Mouse (Mus musculus) midbrain, embryonic 15.5 days (tissue): ENCODE results near the gene Kcnj6. TPM values are rescaled to one million over a fixed set of nuclear protein-coding genes. Genes with fewer than 3 reads are reported as not detected.

Experiments used
- ATAC-seq: fragments of 200-750 bp; cut with Nextera tagmentation; replicated peaks from 2 replicates; pipeline ENCODE4 v1.8.0; 2017; ENCODE audit warnings: moderate TSS enrichment
- H3K27ac ChIP-seq: fragments of 300-500 bp; sonication (generic); 2 replicates; pipeline ENCODE4 v1.5.1; 2015; ENCODE audit warnings: mild to moderate bottlenecking, inconsistent platforms
- H3K27me3 ChIP-seq: fragments of 300-500 bp; sonication (generic); replicated peaks from 2 replicates; pipeline ENCODE4 v1.6.1; 2015; ENCODE audit warnings: inconsistent platforms
- H3K36me3 ChIP-seq: fragments of 300-500 bp; sonication (generic); replicated peaks from 2 replicates; pipeline ENCODE4 v1.6.1; 2015; ENCODE audit warnings: inconsistent platforms
- H3K4me1 ChIP-seq: fragments of 300-500 bp; sonication (generic); 2 replicates; pipeline ENCODE4 v1.6.1; 2015; ENCODE audit warnings: inconsistent platforms
- H3K4me2 ChIP-seq: fragments of 300-500 bp; sonication (generic); 2 replicates; pipeline ENCODE4 v1.6.1; 2015; ENCODE audit warnings: inconsistent platforms, mild to moderate bottlenecking, moderate library complexity
- H3K4me3 ChIP-seq: fragments of 300-500 bp; sonication (generic); 2 replicates; pipeline ENCODE4 v1.5.1; 2015; ENCODE audit warnings: mild to moderate bottlenecking, inconsistent platforms
- H3K9ac ChIP-seq: fragments of 300-500 bp; sonication (generic); 2 replicates; pipeline ENCODE4 v1.6.1; 2015; ENCODE audit warnings: mild to moderate bottlenecking, inconsistent platforms
- H3K9me3 ChIP-seq: fragments of 300-500 bp; sonication (generic); 2 replicates; pipeline ENCODE4 v1.6.1; 2016; ENCODE audit warnings: inconsistent platforms
- WGBS: fragments of 180-500 bp; shearing (Covaris S2); methylation state at CpG from one replicate; pipeline ENCODE4 v1.1.7; 2015; ENCODE audit warnings: mixed read lengths; 5-methylcytosine and 5-hydroxymethylcytosine counted together
- polyA plus RNA-seq: library from polyadenylated mRNA; unstranded; fragments of >200 nt; fragmentation: Nextera tagmentation; extraction: Ambion mirVana; gene quantifications from 2 replicates; pipeline ENCODE4 v1.2.1, GENCODE M21; 2015

The Kcnj6 gene
- 4.4 and 6.8 TPM in 2 replicates for polyA plus RNA-seq

GRCm38 (mm10) chr16:94997340-94997849, at the start of gene Kcnj6:
Gene Kcnj6, minus strand, starts transcription at chr16:94997701.
- Histone ChIP-seq H3K9me3 (no peaks in the 10 kb centered on the region), H3K36me3 (no peaks in the 10 kb centered on the region), H3K27me3 (0 out of 2 replicates have a peak, but pooled peaks cover 5% of the 10 kb centered on the region), H3K4me1 (peaks cover 51% of the 10 kb centered on the region), H3K9ac (peak within 1 kb of the TSS; percentile 71), H3K4me3 (peak within 1 kb of the TSS; percentile 66), H3K27ac (peak within 1 kb of the TSS; percentile 83), H3K4me2 (peak within 1 kb of the TSS; percentile 87)
- peak; percentile 88 for ATAC-seq
- under 1% methylated on average over 43 of the region's 43 CpGs for whole genome bisulfite sequencing

GRCm38 (mm10) chr16:95009937-95010336, 12.4 kb upstream of the Kcnj6 start:
- no peak overlapping the region for H3K9ac ChIP-seq
- H3K9me3 ChIP-seq: no peaks in the 10 kb centered on the region
- WGBS: 76% methylated on average over 3 of the region's 3 CpGs
- H3K4me2 ChIP-seq: no peak overlapping the region
- peaks cover 6% of the 10 kb centered on the region for H3K4me1 ChIP-seq
- no peaks in the 10 kb centered on the region for H3K36me3 ChIP-seq
- no peak for ATAC-seq
- H3K4me3 ChIP-seq: no peak overlapping the region
- no peaks in the 10 kb centered on the region for H3K27me3 ChIP-seq
- H3K27ac ChIP-seq: no peak overlapping the region

GRCm38 (mm10) chr16:95004599-95004998, 7.1 kb upstream of the Kcnj6 start:
- Histone ChIP-seq H3K27ac (peak overlapping the region; percentile 66), H3K4me2 (no peak overlapping the region), H3K27me3 (no peaks in the 10 kb centered on the region), H3K36me3 (no peaks in the 10 kb centered on the region), H3K9ac (no peak overlapping the region), H3K4me1 (peaks cover 17% of the 10 kb centered on the region), H3K4me3 (no peak overlapping the region), H3K9me3 (no peaks in the 10 kb centered on the region)
- ATAC-seq: no peak
- WGBS: 23% methylated on average over 8 of the region's 8 CpGs

- H3K9ac ChIP-seq: no peak overlapping the region
- 52% methylated on average over 5 of the region's 5 CpGs for WGBS
These were observed 2.0 kb upstream of the Kcnj6 start for GRCm38 (mm10) chr16:94999551-94999950.

GRCm38 (mm10) chr16:94999019-94999418, 1.5 kb upstream of the Kcnj6 start:
- Histone ChIP-seq H3K4me2 (no peak overlapping the region), H3K36me3 (no peaks in the 10 kb centered on the region), H3K4me3 (no peak overlapping the region), H3K27ac (no peak overlapping the region), H3K4me1 (peaks cover 51% of the 10 kb centered on the region), H3K9me3 (no peaks in the 10 kb centered on the region), H3K27me3 (0 out of 2 replicates have a peak, but pooled peaks cover 5% of the 10 kb centered on the region), H3K9ac (no peak overlapping the region)
- WGBS: 8% methylated on average over 3 of the region's 3 CpGs
- ATAC-seq: no peak

More at GRCm38 (mm10) chr16:94999551-94999950, 2.0 kb upstream of the Kcnj6 start:
- no peak overlapping the region for H3K4me2 ChIP-seq
- no peak overlapping the region for H3K27ac ChIP-seq
- H3K27me3 ChIP-seq: 0 out of 2 replicates have a peak, but pooled peaks cover 5% of the 10 kb centered on the region
- no peaks in the 10 kb centered on the region for H3K36me3 ChIP-seq
- no peak overlapping the region for H3K4me3 ChIP-seq
- no peak for ATAC-seq
- no peaks in the 10 kb centered on the region for H3K9me3 ChIP-seq
- peaks cover 53% of the 10 kb centered on the region for H3K4me1 ChIP-seq

- H3K27ac ChIP-seq: peak overlapping the region; percentile 83
- peak overlapping the region; percentile 66 for H3K4me3 ChIP-seq
- H3K4me1 ChIP-seq: peaks cover 54% of the 10 kb centered on the region
- no peaks in the 10 kb centered on the region for H3K9me3 ChIP-seq
- H3K9ac ChIP-seq: peak overlapping the region; percentile 71
- peak overlapping the region; percentile 87 for H3K4me2 ChIP-seq
- whole genome bisulfite sequencing: 9% methylated on average over 16 of the region's 16 CpGs
- no peaks in the 10 kb centered on the region for H3K36me3 ChIP-seq
- ATAC-seq: peak; percentile 48
- 0 out of 2 replicates have a peak, but pooled peaks cover 5% of the 10 kb centered on the region for H3K27me3 ChIP-seq
These were observed 665 bp downstream of the Kcnj6 start for GRCm38 (mm10) chr16:94996791-94997281.

GRCm38 (mm10) chr16:94995542-94996131, 1.9 kb downstream of the Kcnj6 start:
- H3K27me3 ChIP-seq: 0 out of 2 replicates have a peak, but pooled peaks cover 5% of the 10 kb centered on the region
- H3K27ac ChIP-seq: no peak overlapping the region
- no peak for ATAC-seq
- H3K9me3 ChIP-seq: no peaks in the 10 kb centered on the region
- peak overlapping the region; percentile 66 for H3K4me3 ChIP-seq
- H3K9ac ChIP-seq: peak overlapping the region; percentile 71; the same call in 1 of the 2 replicates
- H3K36me3 ChIP-seq: no peaks in the 10 kb centered on the region
- 8% methylated on average over 13 of the region's 13 CpGs for WGBS
- peaks cover 54% of the 10 kb centered on the region for H3K4me1 ChIP-seq
- peak overlapping the region; percentile 87 for H3K4me2 ChIP-seq

- H3K9ac ChIP-seq: 0 out of 2 replicates have a peak overlapping the region, but pooled peaks have one; percentile 1
- peak overlapping the region; percentile 66 for H3K4me3 ChIP-seq
- H3K36me3 ChIP-seq: no peaks in the 10 kb centered on the region
- ATAC-seq: no peak
- 0 out of 2 replicates have a peak, but pooled peaks cover 5% of the 10 kb centered on the region for H3K27me3 ChIP-seq
- 59% methylated on average over 4 of the region's 4 CpGs for WGBS
- H3K4me1 ChIP-seq: peaks cover 54% of the 10 kb centered on the region
- no peaks in the 10 kb centered on the region for H3K9me3 ChIP-seq
- peak overlapping the region; percentile 87 for H3K4me2 ChIP-seq
- no peak overlapping the region for H3K27ac ChIP-seq
These were observed 2.6 kb downstream of the Kcnj6 start for GRCm38 (mm10) chr16:94994924-94995323.

- Histone ChIP-seq H3K27me3 (0 out of 2 replicates have a peak, but pooled peaks cover 5% of the 10 kb centered on the region), H3K27ac (no peak overlapping the region), H3K4me2 (peak overlapping the region; percentile 87; the same call in 1 of the 2 replicates), H3K9me3 (no peaks in the 10 kb centered on the region), H3K9ac (no peak overlapping the region), H3K4me3 (peak overlapping the region; percentile 66), H3K4me1 (peaks cover 47% of the 10 kb centered on the region), H3K36me3 (no peaks in the 10 kb centered on the region)
- WGBS: 63% methylated on average over 3 of the region's 3 CpGs
- no peak for ATAC-seq
These were observed 3.4 kb downstream of the Kcnj6 start for GRCm38 (mm10) chr16:94994148-94994547.

GRCm38 (mm10) chr16:94990114-94990513, 7.4 kb downstream of the Kcnj6 start:
- no peak overlapping the region for H3K9ac ChIP-seq
- ATAC-seq: no peak
- H3K4me3 ChIP-seq: no peak overlapping the region
- no peak overlapping the region for H3K4me2 ChIP-seq
- no peaks in the 10 kb centered on the region for H3K9me3 ChIP-seq
- 0 out of 2 replicates have a peak, but pooled peaks cover 4% of the 10 kb centered on the region for H3K27me3 ChIP-seq
- H3K27ac ChIP-seq: no peak overlapping the region
- H3K36me3 ChIP-seq: no peaks in the 10 kb centered on the region
- WGBS: 79% methylated on average over 2 of the region's 2 CpGs
- peaks cover 17% of the 10 kb centered on the region for H3K4me1 ChIP-seq

- WGBS: 40% methylated on average over 9 of the region's 9 CpGs
- ATAC-seq: no peak
- H3K4me3 ChIP-seq: no peak overlapping the region
- H3K9me3 ChIP-seq: no peaks in the 10 kb centered on the region
- H3K9ac ChIP-seq: no peak overlapping the region
- no peaks in the 10 kb centered on the region for H3K27me3 ChIP-seq
- H3K4me2 ChIP-seq: no peak overlapping the region
- H3K36me3 ChIP-seq: no peaks in the 10 kb centered on the region
- H3K27ac ChIP-seq: no peak overlapping the region
- 0 out of 2 replicates have a peak, but pooled peaks cover 6% of the 10 kb centered on the region for H3K4me1 ChIP-seq
These were observed 10.8 kb downstream of the Kcnj6 start for GRCm38 (mm10) chr16:94986731-94987130.

GRCm38 (mm10) chr16:94984263-94984662, 13.2 kb downstream of the Kcnj6 start:
- Histone ChIP-seq H3K36me3 (no peaks in the 10 kb centered on the region), H3K4me1 (0 out of 2 replicates have a peak, but pooled peaks cover 6% of the 10 kb centered on the region), H3K9me3 (no peaks in the 10 kb centered on the region), H3K27ac (no peak overlapping the region), H3K4me3 (no peak overlapping the region), H3K4me2 (no peak overlapping the region), H3K9ac (no peak overlapping the region), H3K27me3 (no peaks in the 10 kb centered on the region)
- WGBS: 89% methylated on average over 3 of the region's 3 CpGs
- ATAC-seq: no peak
